Mouse (Mus musculus) frontal cortex, postnatal 10 days (tissue): ENCODE measurements around the gene Rab13.

Experiments
- DNase-seq, 2 experiments: peaks; one replicate each; pipeline ENCODE4 v3.0.0; 2022; ENCODE audit warnings: low spot score in 2 of 2, mixed read lengths in 1 of 2

Gene Rab13

GRCm38 (mm10) chr3:90263121-90263771, 49.8 kb downstream of the Rab13 start:
- no peak for DNase-seq

- no peak for DNase-seq
Measured at GRCm38 (mm10) chr3:90264687-90265033, 51.2 kb downstream of the Rab13 start.

GRCm38 (mm10) chr3:90265034-90265931, 51.8 kb downstream of the Rab13 start, which contains the start of gene Dennd4b:
Gene Dennd4b (plus strand): TSS chr3:90265185.
- DNase-seq = peak; percentile 81 to 85

GRCm38 (mm10) chr3:90265932-90266741, 52.6 kb downstream of the Rab13 start:
- no peak for DNase-seq

GRCm38 (mm10) chr3:90266901-90267775, 53.6 kb downstream of the Rab13 start:
- DNase-seq = no peak

- DNase-seq = no peak
Measured at GRCm38 (mm10) chr3:90268190-90268589, 54.7 kb downstream of the Rab13 start.

- DNase-seq = no peak
Measured at GRCm38 (mm10) chr3:90268971-90269370, 55.5 kb downstream of the Rab13 start.

GRCm38 (mm10) chr3:90270784-90271183, 57.3 kb downstream of the Rab13 start:
- DNase-seq = no peak

- DNase-seq = no peak
Measured at GRCm38 (mm10) chr3:90272170-90272569, 58.7 kb downstream of the Rab13 start.

GRCm38 (mm10) chr3:90273855-90274254, 60.4 kb downstream of the Rab13 start:
- no peak for DNase-seq

- no peak for DNase-seq
Measured at GRCm38 (mm10) chr3:90275286-90275685, 61.8 kb downstream of the Rab13 start.
